ENCODE assay signal across 28 mouse cellular contexts in the genomic region with DNA sequence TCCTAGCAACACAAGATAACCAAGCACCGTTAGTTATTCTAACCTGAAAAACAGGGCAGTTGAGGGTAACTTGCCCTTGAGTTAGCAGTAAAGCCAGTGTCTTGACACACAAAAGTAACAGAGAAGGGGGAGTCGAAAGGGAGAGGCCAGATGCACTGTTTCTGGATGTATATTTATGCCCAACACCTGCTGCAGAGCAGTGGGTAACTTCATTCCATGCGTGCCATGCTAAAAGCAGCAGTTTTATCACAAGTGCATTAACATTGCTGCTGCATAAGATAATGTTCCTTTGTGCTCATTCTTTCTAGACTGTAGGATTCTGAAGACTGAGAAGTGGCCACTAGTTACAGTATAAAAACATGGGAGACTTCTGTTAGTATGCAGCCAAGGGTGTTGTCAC. TPM values are rescaled to one million over a fixed set of nuclear protein-coding genes. Genes with fewer than 3 reads are reported as not detected.
DNase-seq lines count a peak whose midpoint lies in the region; ATAC-seq and TF ChIP-seq lines count a peak whose summit lies in the region.
"Had no signal": no experiment of that assay in that cellular context is flagged by ENCODE, and none has a peak within 500 bp of the region (broad histone marks: within the 10 kb centered on the region; RNA-seq: fewer than 3 reads in every experiment).

No protein-coding gene starts in this region.

- H3K4me2 ChIP-seq in heart, embryonic 11.5 days, result no peak overlapping the region
- H3K4me2 ChIP-seq in heart, embryonic 14.5 days (ENCODE audit: low read length), result peak overlapping the region; percentile 30; the same call in 1 of the 2 replicates
- no peak overlapping the region; the same call in 1 of the 2 replicates for H3K4me2 ChIP-seq in heart, postnatal 0 days (ENCODE audit: low read depth, low read length)
- H3K4me2 ChIP-seq: embryonic facial prominence, embryonic 12.5 days; forebrain, embryonic 12.5 days; forebrain, embryonic 15.5 days; hindbrain, embryonic 12.5 days; hindbrain, embryonic 15.5 days had no signal

- intact Hi-C loops in heart, postnatal 25 days (cut with DNase I), result no loop called here

- peak overlapping the region; percentile 46 for H3K27ac ChIP-seq in heart, embryonic 11.5 days (ENCODE audit: low read depth, low read length)
- H3K27ac ChIP-seq in heart, embryonic 10.5 days, result no peak overlapping the region
- H3K27ac ChIP-seq in heart, embryonic 14.5 days (replicated peaks in 1 of 2; ENCODE audit: control insufficient read depth in 1 of 2, insufficient read depth in 1 of 2, low read depth in 2 of 2, low read length in 2 of 2), result peak overlapping the region; percentile 86 to 88
- peak overlapping the region; percentile 84 for H3K27ac ChIP-seq in heart, postnatal 0 days (ENCODE audit: low read depth)
- H3K27ac ChIP-seq: embryonic facial prominence, embryonic 12.5 days; forebrain, embryonic 12.5 days; forebrain, embryonic 15.5 days; hindbrain, embryonic 12.5 days; hindbrain, embryonic 15.5 days had no signal

- H3K4me3 ChIP-seq in heart, embryonic 11.5 days (ENCODE audit: low read depth, low read length), result no peak overlapping the region
- H3K4me3 ChIP-seq in heart, embryonic 10.5 days, result no peak overlapping the region
- H3K4me3 ChIP-seq in heart, embryonic 14.5 days (ENCODE audit: control insufficient read depth in 1 of 2, insufficient read depth in 1 of 2, low read depth in 1 of 2, low read length in 2 of 2), result no peak overlapping the region
- H3K4me3 ChIP-seq in heart, postnatal 0 days (ENCODE audit: low read depth, low read length), result no peak overlapping the region
- H3K4me3 ChIP-seq: embryonic facial prominence, embryonic 12.5 days; erythroblast, embryonic 14.5 days; forebrain, embryonic 12.5 days; forebrain, embryonic 15.5 days; hindbrain, embryonic 12.5 days; hindbrain, embryonic 15.5 days had no signal

- no peak for TF ChIP-seq EP300 in heart, postnatal 0 days (IDR thresholded peaks at IDR 0.05; ENCODE audit: low read depth)

- no peaks in the 10 kb centered on the region for H3K9me3 ChIP-seq in heart, embryonic 11.5 days (replicated peaks; ENCODE audit: control insufficient read depth, low read length)
- H3K9me3 ChIP-seq in heart, embryonic 10.5 days, result no peaks in the 10 kb centered on the region
- no peaks in the 10 kb centered on the region for H3K9me3 ChIP-seq in heart, embryonic 14.5 days (ENCODE audit: control insufficient read depth, low read length)
- H3K9me3 ChIP-seq in heart, postnatal 0 days (replicated peaks; ENCODE audit: control insufficient read depth, low read length), result no peaks in the 10 kb centered on the region
- H3K9me3 ChIP-seq: embryonic facial prominence, embryonic 12.5 days; forebrain, embryonic 12.5 days; forebrain, embryonic 15.5 days; G1E; hindbrain, embryonic 12.5 days; hindbrain, embryonic 15.5 days had no signal

- no peak overlapping the region for H3K9ac ChIP-seq in heart, embryonic 11.5 days (ENCODE audit: low read depth, low read length)
- no peak overlapping the region; the same call in 1 of the 2 replicates for H3K9ac ChIP-seq in heart, embryonic 14.5 days (ENCODE audit: low read length)
- H3K9ac ChIP-seq in heart, postnatal 0 days (replicated peaks; ENCODE audit: low read depth, low read length), result no peak overlapping the region
- H3K9ac ChIP-seq: embryonic facial prominence, embryonic 12.5 days; forebrain, embryonic 12.5 days; forebrain, embryonic 15.5 days; hindbrain, embryonic 12.5 days; hindbrain, embryonic 15.5 days had no signal

- 61% methylated on average over 3 of the region's 3 CpGs for WGBS in heart, embryonic 11.5 days (ENCODE audit: insufficient replicate concordance)
- WGBS in heart, embryonic 10.5 days, result 63% methylated on average over 3 of the region's 3 CpGs
- 33% methylated on average over 3 of the region's 3 CpGs for WGBS in heart, embryonic 14.5 days
- WGBS in heart, postnatal 0 days, result 22% methylated on average over 3 of the region's 3 CpGs

- no peaks in the 10 kb centered on the region for H3K36me3 ChIP-seq in heart, embryonic 11.5 days (ENCODE audit: control insufficient read depth, insufficient read depth, low read length)
- H3K36me3 ChIP-seq in heart, embryonic 10.5 days, result no peaks in the 10 kb centered on the region
- no peaks in the 10 kb centered on the region for H3K36me3 ChIP-seq in heart, embryonic 14.5 days (ENCODE audit: control insufficient read depth, insufficient read depth, low read length)
- no peaks in the 10 kb centered on the region for H3K36me3 ChIP-seq in heart, postnatal 0 days (replicated peaks; ENCODE audit: control insufficient read depth, insufficient read depth, low read length)
- H3K36me3 ChIP-seq: embryonic facial prominence, embryonic 12.5 days; forebrain, embryonic 12.5 days; forebrain, embryonic 15.5 days; G1E; hindbrain, embryonic 12.5 days; hindbrain, embryonic 15.5 days had no signal

- H3K4me1 ChIP-seq in heart, embryonic 11.5 days (ENCODE audit: control insufficient read depth, insufficient read depth, low read length), result no peaks in the 10 kb centered on the region
- no peaks in the 10 kb centered on the region for H3K4me1 ChIP-seq in heart, embryonic 10.5 days
- H3K4me1 ChIP-seq in heart, embryonic 14.5 days (ENCODE audit: control insufficient read depth in 2 of 2, insufficient read depth in 2 of 2, low read length in 2 of 2), result peaks cover 0 to 16% of the 10 kb centered on the region in 2 experiments; a peak in 1 of 4 replicates
- peaks cover 4% of the 10 kb centered on the region; the same call in 1 of the 2 replicates for H3K4me1 ChIP-seq in heart, postnatal 0 days (ENCODE audit: control insufficient read depth, insufficient read depth)
- H3K4me1 ChIP-seq: embryonic facial prominence, embryonic 12.5 days; forebrain, embryonic 12.5 days; forebrain, embryonic 15.5 days; hindbrain, embryonic 12.5 days; hindbrain, embryonic 15.5 days had no signal

- DNase-seq in heart, embryonic 10.5 days (ENCODE audit: low spot score), result no peak
- DNase-seq in heart, postnatal 25 days (ENCODE audit: low spot score), result no peak
- DNase-seq in heart, postnatal 0 days (ENCODE audit: low spot score), result peak; percentile 41
- no peak for DNase-seq in heart, adult 18-20 months
- DNase-seq: adrenal gland, postnatal 10 days; adrenal gland, postnatal 36 days; B cell, adult 2 months; cerebellum, adult 18-20 months; cerebellum, adult 9-10 months; cerebellum, postnatal 14 days; gastrocnemius, postnatal 10 days; gastrocnemius, postnatal 36 days; kidney, adult 2 months had no signal

- no peaks in the 10 kb centered on the region for H3K27me3 ChIP-seq in heart, embryonic 11.5 days (ENCODE audit: control insufficient read depth, insufficient read depth, low read length)
- H3K27me3 ChIP-seq in heart, embryonic 10.5 days (ENCODE audit: insufficient read depth, poor library complexity, severe bottlenecking), result no peaks in the 10 kb centered on the region
- no peaks in the 10 kb centered on the region for H3K27me3 ChIP-seq in heart, embryonic 14.5 days (ENCODE audit: control insufficient read depth, insufficient read depth, low read length)
- H3K27me3 ChIP-seq in heart, postnatal 0 days (ENCODE audit: control insufficient read depth, insufficient read depth, low read length), result no peaks in the 10 kb centered on the region
- H3K27me3 ChIP-seq: CH12.LX; embryonic facial prominence, embryonic 12.5 days; forebrain, embryonic 12.5 days; forebrain, embryonic 15.5 days; hindbrain, embryonic 12.5 days; hindbrain, embryonic 15.5 days; Patski had no signal

- ATAC-seq in heart, embryonic 11.5 days (replicated peaks; ENCODE audit: insufficient number of reproducible peaks, low FRiP score, low TSS enrichment), result no peak
- peak; percentile 21; the same call in 1 of the 2 replicates for ATAC-seq in heart, embryonic 14.5 days (ENCODE audit: insufficient number of reproducible peaks, insufficient read depth, low FRiP score, low read depth)
- ATAC-seq in heart, postnatal 0 days (ENCODE audit: insufficient read depth, low read depth), result peak; percentile 71
- ATAC-seq in frontal cortex, adult (ENCODE audit: low TSS enrichment), result no peak
- ATAC-seq: forebrain, embryonic 15.5 days; intestine, postnatal 0 days; Patski had no signal

- no peak for TF ChIP-seq CTCF in heart, postnatal 0 days (IDR thresholded peaks at IDR 0.05; ENCODE audit: low read depth)

RNA-seq across cellular contexts. Expression of a gene that starts 36.1 kb away (rescaled TPM):
- polyA plus RNA-seq in heart, embryonic 11.5 days (2014; fragmentation: Nextera tagmentation; extraction: Ambion mirVana), result 23.5 and 26.2 TPM in 2 replicates
- 8.7 and 27.6 TPM in 2 replicates for polyA plus RNA-seq in heart, embryonic 10.5 days (2016; fragmentation: Nextera tagmentation; extraction: Ambion mirVana)
- polyA plus RNA-seq in heart, embryonic 14.5 days (2014; fragmentation: Nextera tagmentation; extraction: Ambion mirVana), result 59.9 and 63.1 TPM in 2 replicates
- 10 to 100 TPM in 1 of 2 experiments, 1 to 10 TPM in 1; 9.8 to 10.4 TPM for total RNA-seq in heart, postnatal 25 days (2021)
- 55.3 and 66.3 TPM in 2 replicates for total RNA-seq in heart, postnatal 0 days (2014; rRNA removed; ENCODE audit: low replicate concordance)
- polyA plus RNA-seq in heart, postnatal 0 days (2015; fragmentation: Nextera tagmentation; extraction: Ambion mirVana), result 45.0 and 47.1 TPM in 2 replicates
- 1 to 10 TPM; 4.8 to 7.0 TPM for total RNA-seq in heart, adult 18-20 months (2021)
- total RNA-seq: granulocyte monocyte progenitor cell, adult 5-6 weeks; hematopoietic stem cell, adult 5-6 weeks had no signal
- polyA plus RNA-seq: G1E had no signal

Comparison
In these comparisons a context has a peak if more than half of its experiments do, and no peak if none do; other contexts are left out.
1. ATAC-seq: peak in heart, embryonic 14.5 days (single experiment) and heart, postnatal 0 days (single experiment); none in heart, embryonic 11.5 days (single experiment) and frontal cortex, adult (single experiment).